Mouse (Mus musculus): ENCODE data around the gene Gas2l2.

DNA sequence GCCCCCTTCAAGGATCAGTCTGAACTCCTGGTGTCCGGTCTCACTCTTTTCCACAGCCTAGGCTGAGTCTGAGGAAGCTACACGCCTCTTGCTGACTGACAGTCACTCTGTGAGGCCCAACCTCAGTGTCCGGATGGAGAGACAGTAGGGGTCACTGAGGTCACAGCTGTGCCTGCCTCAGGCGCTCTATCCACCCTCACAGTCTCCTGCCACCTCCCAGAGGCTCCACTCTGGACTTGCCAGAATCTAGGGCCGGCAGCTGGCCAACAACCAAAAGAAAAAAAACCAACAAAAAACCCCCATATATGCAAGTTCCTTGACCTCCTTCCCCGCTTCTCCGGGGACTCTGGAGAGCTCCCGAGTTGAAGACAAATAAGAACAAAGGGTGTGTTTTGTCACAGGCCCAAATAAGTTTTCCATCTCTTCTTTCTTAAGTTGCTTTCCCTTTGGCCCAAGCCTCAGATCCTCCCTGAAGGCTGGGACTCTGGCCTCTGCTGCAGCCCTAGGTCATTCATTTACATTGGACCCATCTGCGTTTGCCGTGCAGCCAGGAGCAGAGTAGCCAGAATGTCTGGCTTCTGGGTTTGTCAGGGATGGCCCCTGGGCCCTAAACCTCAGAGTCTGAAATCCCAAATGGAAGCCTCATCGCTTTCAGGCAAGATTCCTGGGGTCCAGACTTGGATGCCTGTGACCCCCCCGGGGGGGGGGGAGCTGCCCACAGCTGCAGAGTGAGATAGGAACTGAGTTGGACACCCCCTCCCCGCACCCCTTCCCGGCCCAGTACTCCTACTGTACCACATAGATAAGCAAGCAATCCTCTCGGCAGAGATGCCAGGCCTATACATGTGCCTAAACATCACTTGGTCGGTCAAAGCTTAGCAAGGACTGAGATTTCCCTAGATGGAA, 19.0 kb upstream of the Gas2l2 start:
- TF ChIP-seq POLR2A (IDR thresholded peaks at IDR 0.05; ENCODE audit: low read depth, low read length) (no peak), CTCF (IDR thresholded peaks at IDR 0.05; ENCODE audit: extremely low read depth, insufficient read depth, insufficient read length, insufficient replicate concordance) (no peak)

Data from spleen, adult 2 months (tissue).